Mouse (Mus musculus) brain, embryonic 14.5 days (tissue): ENCODE results near the gene Phxr2.

Experiments used
- CTCF ChIP-seq: fragments of 200-500 bp; IDR thresholded peaks from 2 replicates; pipeline ENCODE4 v1.5.1; 2012; ENCODE audit warnings: inconsistent platforms, mild to moderate bottlenecking, moderate library complexity, borderline replicate concordance; ENCODE audit not compliant: insufficient read depth, insufficient read length; ENCODE audit errors: extremely low read depth
- POLR2A ChIP-seq: fragments of 200-500 bp; IDR thresholded peaks from 2 replicates; pipeline ENCODE4 v1.6.1; 2012; ENCODE audit warnings: mild to moderate bottlenecking, inconsistent platforms, borderline replicate concordance; ENCODE audit not compliant: poor library complexity, insufficient read depth, insufficient read length, severe bottlenecking; ENCODE audit errors: extremely low read depth

DNA sequence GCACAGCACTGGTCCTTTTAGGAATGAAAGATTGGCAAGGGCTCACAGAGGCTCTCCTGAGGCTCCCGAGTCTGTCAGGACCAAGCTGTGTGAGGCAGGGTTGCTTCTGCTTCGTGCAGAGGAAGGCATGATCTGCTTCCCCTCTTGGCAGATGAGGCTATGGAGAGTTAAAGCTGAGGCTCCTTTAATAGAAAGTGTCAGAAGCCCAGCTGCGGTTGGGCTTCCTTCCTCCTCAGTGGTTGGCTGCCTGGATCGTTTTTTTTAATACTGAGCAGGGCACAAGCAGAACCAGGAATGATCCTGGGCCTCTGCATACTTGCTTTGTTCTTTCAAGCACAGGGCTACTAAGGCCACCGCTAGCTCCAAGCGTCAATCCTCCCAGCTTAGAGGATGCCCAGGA, 4.5 kb upstream of the Phxr2 start:
- no peak for TF ChIP-seq CTCF
- no peak for TF ChIP-seq POLR2A
